Mouse (Mus musculus): ENCODE measurements around the gene Agap2. TPM values are rescaled to one million over a fixed set of nuclear protein-coding genes. Genes with fewer than 3 reads are reported as not detected.

Gene Agap2
- polyA plus RNA-seq, 1 experiment from 2014 or later = 0.04 TPM

DNA sequence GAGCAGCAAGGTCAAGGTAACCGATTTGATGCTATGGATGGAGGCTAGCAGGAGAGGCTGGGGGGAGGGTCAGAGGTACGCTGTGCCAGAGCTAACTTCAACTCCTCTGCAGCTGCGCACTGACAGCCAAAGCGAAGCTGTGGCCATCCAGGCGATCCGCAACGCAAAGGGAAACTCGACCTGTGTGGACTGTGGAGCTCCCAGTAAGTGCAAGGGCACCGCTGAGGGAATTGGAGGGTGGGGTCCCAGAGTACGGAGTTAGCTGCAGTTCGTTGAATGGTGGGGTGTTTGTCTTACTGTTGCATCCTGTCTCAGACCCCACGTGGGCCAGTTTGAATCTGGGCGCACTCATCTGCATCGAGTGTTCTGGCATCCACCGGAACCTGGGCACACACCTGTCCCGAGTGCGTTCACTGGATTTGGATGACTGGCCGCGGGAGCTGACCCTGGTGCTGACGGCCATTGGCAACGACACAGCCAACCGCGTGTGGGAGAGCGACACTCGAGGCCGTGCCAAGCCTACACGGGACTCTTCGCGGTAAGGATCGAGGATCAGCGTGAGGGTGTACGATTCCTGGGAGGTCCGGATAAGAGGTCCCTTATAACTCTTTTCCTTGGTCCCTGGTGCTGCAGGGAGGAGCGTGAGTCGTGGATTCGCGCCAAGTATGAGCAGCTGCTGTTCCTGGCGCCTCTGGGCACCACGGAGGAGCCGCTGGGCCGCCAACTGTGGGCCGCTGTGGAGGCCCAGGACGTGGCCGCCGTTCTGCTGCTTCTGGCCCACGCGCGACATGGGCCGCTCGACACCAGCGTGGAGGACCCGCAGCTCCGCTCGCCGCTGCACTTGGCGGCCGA is 15.7 kb downstream of the Agap2 start:
- 8% methylated on average over 57 of the region's 57 CpGs for WGBS
- Histone ChIP-seq H3K4me1 (replicated peaks; ENCODE audit: insufficient read depth, low read length) (peaks cover 16% of the 10 kb centered on the region), H3K36me3 (ENCODE audit: insufficient read depth, low read length) (0 out of 2 replicates have a peak, but pooled peaks cover 2% of the 10 kb centered on the region), H3K4me2 (ENCODE audit: low read length) (peak overlapping the region; percentile 42), H3K27ac (no peak overlapping the region), H3K4me3 (replicated peaks; ENCODE audit: low read depth, low read length) (peak overlapping the region; percentile 13; the same call in 1 of the 2 replicates), H3K9ac (ENCODE audit: low read depth, low read length) (no peak overlapping the region), H3K27me3 (ENCODE audit: insufficient read depth, low read length) (peaks cover 32% of the 10 kb centered on the region), H3K9me3 (replicated peaks; ENCODE audit: low read length) (no peaks in the 10 kb centered on the region)
- DNase-seq (ENCODE audit: low spot score) = peak; percentile 61
- TF ChIP-seq CTCF (IDR thresholded peaks at IDR 0.05; ENCODE audit: low read depth) = no peak
- ATAC-seq (replicated peaks; ENCODE audit: low FRiP score, low read depth) = peak; percentile 19; the same call in 1 of the 2 replicates

DNA sequence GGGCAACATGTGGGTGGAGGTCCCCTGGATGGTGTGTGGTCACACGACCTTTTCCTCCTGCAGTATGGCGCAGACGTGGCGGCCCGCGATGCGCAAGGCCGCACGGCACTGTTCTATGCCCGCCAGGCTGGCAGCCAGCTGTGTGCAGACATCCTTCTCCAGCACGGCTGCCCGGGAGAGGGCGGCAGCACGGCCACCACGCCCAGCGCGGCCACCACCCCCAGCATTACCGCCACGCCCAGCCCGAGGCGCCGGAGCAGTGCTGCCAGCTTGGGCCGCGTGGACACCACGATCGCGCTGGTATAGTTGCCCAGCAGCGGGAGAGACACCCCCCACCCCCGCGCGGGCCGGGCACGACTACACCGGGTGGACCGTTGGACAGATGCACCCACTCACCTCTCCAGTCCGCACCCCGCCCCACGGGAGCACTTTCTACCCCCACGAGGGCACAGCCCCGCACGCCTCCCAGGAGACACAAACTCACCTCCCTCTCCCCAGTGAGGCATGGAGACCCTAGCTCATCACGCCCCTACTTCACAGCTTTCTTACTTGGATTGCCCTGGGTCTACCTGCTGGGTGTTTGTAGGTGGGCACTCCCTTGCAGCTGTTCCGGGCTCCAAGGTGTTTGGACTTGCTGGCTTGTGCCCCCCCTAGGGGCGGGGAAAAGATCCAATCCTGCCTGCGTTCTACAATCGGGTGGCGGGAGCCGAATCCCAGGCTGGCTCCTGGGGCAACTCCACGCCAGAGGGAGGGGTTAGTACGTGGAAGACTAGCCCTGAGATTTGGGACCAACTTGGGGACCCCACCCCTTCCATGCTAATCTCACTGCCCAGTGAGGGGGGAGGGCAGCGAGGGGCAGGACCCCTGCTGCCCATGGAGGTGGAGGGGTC is 16.7 kb downstream of the Agap2 start:
- H3K9me3 ChIP-seq (replicated peaks; ENCODE audit: low read length) = no peaks in the 10 kb centered on the region
- H3K36me3 ChIP-seq (ENCODE audit: insufficient read depth, low read length) = peaks cover 9% of the 10 kb centered on the region; the same call in 1 of the 2 replicates
- ATAC-seq (replicated peaks; ENCODE audit: low FRiP score, low read depth) = peak; percentile 22; the same call in 1 of the 2 replicates
- 10% methylated on average over 51 of the region's 51 CpGs for WGBS
- 0 out of 2 replicates have a peak, but pooled peaks have one; percentile 2 for TF ChIP-seq CTCF (IDR thresholded peaks at IDR 0.05; ENCODE audit: low read depth)
- H3K4me2 ChIP-seq (ENCODE audit: low read length) = peak overlapping the region; percentile 42
- H3K27ac ChIP-seq = no peak overlapping the region
- peak overlapping the region; percentile 13; the same call in 1 of the 2 replicates for H3K4me3 ChIP-seq (replicated peaks; ENCODE audit: low read depth, low read length)
- no peak for DNase-seq (ENCODE audit: low spot score)
- H3K4me1 ChIP-seq (replicated peaks; ENCODE audit: insufficient read depth, low read length) = peaks cover 16% of the 10 kb centered on the region
- H3K27me3 ChIP-seq (ENCODE audit: insufficient read depth, low read length) = peaks cover 32% of the 10 kb centered on the region
- no peak overlapping the region for H3K9ac ChIP-seq (ENCODE audit: low read depth, low read length)

DNA sequence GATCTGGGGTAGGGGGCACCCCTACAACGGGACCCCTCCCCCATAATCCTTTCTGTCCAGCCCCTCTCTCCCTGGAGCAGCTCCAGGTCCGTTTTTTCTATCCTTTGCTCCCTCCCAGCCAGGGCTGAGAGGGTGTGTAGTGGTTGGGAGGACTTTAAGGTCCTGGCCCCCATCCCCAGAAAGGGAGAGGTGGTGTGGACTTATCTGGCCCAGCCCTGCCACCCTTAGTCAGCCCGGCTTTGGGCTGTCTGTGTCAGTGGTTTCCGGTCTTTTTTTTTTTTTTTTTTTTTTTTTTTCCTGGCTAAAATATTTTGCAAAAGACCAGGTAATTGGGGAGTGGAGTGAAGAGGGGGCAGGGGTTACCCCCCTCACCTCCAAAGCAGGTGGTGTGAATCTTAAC is 17.7 kb downstream of the Agap2 start:
- no peak for ATAC-seq (replicated peaks; ENCODE audit: low FRiP score, low read depth)
- no peak for TF ChIP-seq CTCF (IDR thresholded peaks at IDR 0.05; ENCODE audit: low read depth)
- H3K4me1 ChIP-seq (replicated peaks; ENCODE audit: insufficient read depth, low read length) = peaks cover 16% of the 10 kb centered on the region
- 59% methylated on average over 4 of the region's 4 CpGs for WGBS
- no peak overlapping the region for H3K4me3 ChIP-seq (replicated peaks; ENCODE audit: low read depth, low read length)
- H3K27ac ChIP-seq = no peak overlapping the region
- H3K36me3 ChIP-seq (ENCODE audit: insufficient read depth, low read length) = peaks cover 15% of the 10 kb centered on the region; the same call in 1 of the 2 replicates
- H3K9ac ChIP-seq (ENCODE audit: low read depth, low read length) = no peak overlapping the region
- peaks cover 32% of the 10 kb centered on the region for H3K27me3 ChIP-seq (ENCODE audit: insufficient read depth, low read length)
- no peak for DNase-seq (ENCODE audit: low spot score)
- H3K9me3 ChIP-seq (replicated peaks; ENCODE audit: low read length) = no peaks in the 10 kb centered on the region
- no peak overlapping the region for H3K4me2 ChIP-seq (ENCODE audit: low read length)

DNA sequence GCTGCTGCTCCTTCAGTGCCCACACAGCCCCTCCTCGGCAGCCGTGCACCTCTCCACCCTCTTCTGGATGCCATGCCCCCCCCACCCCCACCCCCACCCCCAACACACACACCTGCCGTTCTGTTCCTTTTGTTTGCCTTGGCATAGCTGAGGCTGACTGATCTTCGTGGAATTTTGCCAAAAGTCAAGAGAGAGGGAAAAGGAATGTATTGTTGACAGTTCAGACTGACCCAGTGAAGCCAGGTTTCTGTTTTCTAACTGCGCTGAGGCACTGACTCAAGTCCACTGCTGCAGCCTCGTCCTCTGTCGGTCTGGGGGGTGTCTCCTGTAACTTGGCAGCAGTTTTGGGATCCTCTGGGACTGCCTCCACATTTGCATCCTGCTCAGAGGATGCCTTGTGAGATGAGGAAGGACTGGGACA is 19.3 kb downstream of the Agap2 start:
- Histone ChIP-seq H3K36me3 (ENCODE audit: insufficient read depth, low read length) (peaks cover 19% of the 10 kb centered on the region; the same call in 1 of the 2 replicates), H3K27me3 (ENCODE audit: insufficient read depth, low read length) (peaks cover 29% of the 10 kb centered on the region), H3K4me2 (ENCODE audit: low read length) (no peak overlapping the region), H3K27ac (no peak overlapping the region), H3K4me1 (replicated peaks; ENCODE audit: insufficient read depth, low read length) (peaks cover 16% of the 10 kb centered on the region), H3K9ac (ENCODE audit: low read depth, low read length) (no peak overlapping the region), H3K4me3 (replicated peaks; ENCODE audit: low read depth, low read length) (no peak overlapping the region), H3K9me3 (replicated peaks; ENCODE audit: low read length) (no peaks in the 10 kb centered on the region)
- ATAC-seq (replicated peaks; ENCODE audit: low FRiP score, low read depth) (no peak), DNase-seq (ENCODE audit: low spot score) (peak; percentile 28)
- 26% methylated on average over 7 of the region's 7 CpGs for WGBS
- TF ChIP-seq CTCF (IDR thresholded peaks at IDR 0.05; ENCODE audit: low read depth) = no peak

DNA sequence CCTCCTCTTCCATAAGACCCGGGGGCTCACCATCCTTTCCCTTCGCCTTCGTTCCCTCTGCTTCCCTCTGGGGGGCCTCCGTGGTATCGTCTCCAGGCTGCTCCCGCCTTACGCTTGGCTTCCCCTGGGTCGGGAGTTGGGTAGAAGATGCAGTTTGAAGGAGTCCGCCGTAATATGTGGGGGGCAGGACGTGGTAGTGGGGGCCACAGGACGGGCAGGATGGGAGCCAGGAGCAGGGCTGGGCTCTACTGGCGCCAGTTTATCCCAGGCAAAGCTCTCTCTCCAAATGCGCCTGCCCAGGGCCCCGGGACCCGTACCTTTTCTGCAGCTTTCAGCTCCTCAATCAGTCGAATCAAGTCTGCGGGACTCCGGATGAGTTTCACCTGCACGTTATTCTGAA is 23.4 kb downstream of the Agap2 start:
- no peak for TF ChIP-seq CTCF (IDR thresholded peaks at IDR 0.05; ENCODE audit: low read depth)
- no peak overlapping the region for H3K27ac ChIP-seq
- 81% methylated on average over 20 of the region's 20 CpGs for WGBS
- H3K9me3 ChIP-seq (replicated peaks; ENCODE audit: low read length) = no peaks in the 10 kb centered on the region
- H3K4me1 ChIP-seq (replicated peaks; ENCODE audit: insufficient read depth, low read length) = no peaks in the 10 kb centered on the region
- H3K9ac ChIP-seq (ENCODE audit: low read depth, low read length) = no peak overlapping the region
- H3K4me3 ChIP-seq (replicated peaks; ENCODE audit: low read depth, low read length) = no peak overlapping the region
- peaks cover 19% of the 10 kb centered on the region; the same call in 1 of the 2 replicates for H3K36me3 ChIP-seq (ENCODE audit: insufficient read depth, low read length)
- no peak overlapping the region for H3K4me2 ChIP-seq (ENCODE audit: low read length)
- DNase-seq (ENCODE audit: low spot score) = no peak
- no peaks in the 10 kb centered on the region for H3K27me3 ChIP-seq (ENCODE audit: insufficient read depth, low read length)
- ATAC-seq (replicated peaks; ENCODE audit: low FRiP score, low read depth) = no peak

DNA sequence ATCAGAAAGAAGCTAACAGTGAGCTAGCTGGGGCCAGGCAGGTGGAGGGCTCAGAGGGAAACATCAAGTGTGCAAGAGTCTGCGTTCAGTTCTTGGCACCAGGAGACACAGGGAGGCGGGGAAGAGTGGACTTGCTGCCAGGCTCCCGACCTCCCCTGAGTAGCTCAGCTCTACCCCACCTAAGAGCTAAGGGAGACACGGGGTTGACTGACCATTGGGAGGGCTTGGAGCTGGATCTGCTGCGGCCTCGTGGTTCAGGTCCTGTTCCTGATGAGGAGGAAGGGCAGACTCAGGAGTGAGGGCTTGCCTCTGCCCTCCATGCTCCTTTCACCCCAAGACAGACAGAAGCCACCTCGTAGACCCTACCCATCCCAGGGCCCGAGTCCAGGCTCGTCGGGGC is 24.1 kb downstream of the Agap2 start:
- Histone ChIP-seq H3K9ac (ENCODE audit: low read depth, low read length) (no peak overlapping the region), H3K4me3 (replicated peaks; ENCODE audit: low read depth, low read length) (no peak overlapping the region), H3K36me3 (ENCODE audit: insufficient read depth, low read length) (peaks cover 19% of the 10 kb centered on the region; the same call in 1 of the 2 replicates), H3K4me2 (ENCODE audit: low read length) (no peak overlapping the region), H3K27me3 (ENCODE audit: insufficient read depth, low read length) (no peaks in the 10 kb centered on the region), H3K27ac (no peak overlapping the region), H3K4me1 (replicated peaks; ENCODE audit: insufficient read depth, low read length) (no peaks in the 10 kb centered on the region), H3K9me3 (replicated peaks; ENCODE audit: low read length) (no peaks in the 10 kb centered on the region)
- 90% methylated on average over 9 of the region's 10 CpGs for WGBS
- ATAC-seq (replicated peaks; ENCODE audit: low FRiP score, low read depth) (no peak), DNase-seq (ENCODE audit: low spot score) (no peak)
- TF ChIP-seq CTCF (IDR thresholded peaks at IDR 0.05; ENCODE audit: low read depth) = no peak
